Mouse (Mus musculus): ENCODE data around the gene Elavl1. TPM values are rescaled to one million over a fixed set of nuclear protein-coding genes. Genes with fewer than 3 reads are reported as not detected.

The Elavl1 gene
- polyA plus RNA-seq (2015; fragmentation: Nextera tagmentation; extraction: Ambion mirVana) = 99.9 and 105 TPM in 2 replicates

DNA sequence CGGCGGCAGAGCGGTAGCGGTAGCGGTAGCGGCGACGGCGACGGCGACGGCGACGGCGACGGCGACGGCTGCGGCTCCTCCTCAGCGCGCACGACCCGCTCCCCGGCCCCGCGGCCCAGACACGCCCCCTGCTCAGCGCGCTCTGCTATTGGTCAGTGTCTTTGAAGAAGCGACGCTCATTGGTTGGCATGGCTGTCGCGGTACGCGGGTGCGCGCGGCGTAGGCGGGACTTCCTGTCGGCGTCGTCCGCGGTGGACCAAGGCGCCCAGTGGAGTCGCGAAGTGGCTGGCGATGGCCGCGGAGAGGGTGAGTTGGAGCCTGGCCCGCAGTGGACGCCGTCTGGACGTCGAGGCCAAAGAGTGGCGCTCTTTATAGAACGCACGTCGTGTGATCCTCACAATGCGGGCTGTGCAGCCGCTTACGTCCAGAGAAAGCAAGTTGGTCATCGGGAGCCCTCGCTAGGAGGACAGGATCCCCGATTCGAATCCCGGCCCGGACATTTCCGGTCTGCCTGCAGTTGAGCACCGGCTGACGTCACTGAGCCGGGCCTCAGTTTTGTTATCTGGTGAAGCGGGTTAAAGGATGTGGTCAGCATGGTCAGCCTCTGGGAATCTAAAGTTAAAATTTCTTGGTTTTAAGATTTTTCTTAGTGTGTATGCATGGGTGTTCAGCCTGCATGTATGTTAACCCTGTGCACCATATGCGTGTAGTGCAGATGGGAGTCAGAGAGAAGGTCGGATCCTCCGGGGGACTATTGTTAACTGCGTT, at the start of gene Elavl1, which contains the start of gene Ccl25:
Gene Elavl1 (minus strand): TSS at position 431 of the 768 bp plus-strand sequence.
Gene Ccl25 (plus strand): TSS at position 228 of the 768 bp plus-strand sequence.

GRCm38 (mm10) chr8:4275275-4276110, 49.7 kb downstream of the Elavl1 start, which contains the start of gene Timm44:
Gene Timm44 (minus strand): TSS chr8:4275913.

GRCm38 (mm10) chr8:4259125-4259804, 65.9 kb downstream of the Elavl1 start, which contains the start of gene Ctxn1:
Gene Ctxn1 (minus strand): TSS chr8:4259274.

DNA sequence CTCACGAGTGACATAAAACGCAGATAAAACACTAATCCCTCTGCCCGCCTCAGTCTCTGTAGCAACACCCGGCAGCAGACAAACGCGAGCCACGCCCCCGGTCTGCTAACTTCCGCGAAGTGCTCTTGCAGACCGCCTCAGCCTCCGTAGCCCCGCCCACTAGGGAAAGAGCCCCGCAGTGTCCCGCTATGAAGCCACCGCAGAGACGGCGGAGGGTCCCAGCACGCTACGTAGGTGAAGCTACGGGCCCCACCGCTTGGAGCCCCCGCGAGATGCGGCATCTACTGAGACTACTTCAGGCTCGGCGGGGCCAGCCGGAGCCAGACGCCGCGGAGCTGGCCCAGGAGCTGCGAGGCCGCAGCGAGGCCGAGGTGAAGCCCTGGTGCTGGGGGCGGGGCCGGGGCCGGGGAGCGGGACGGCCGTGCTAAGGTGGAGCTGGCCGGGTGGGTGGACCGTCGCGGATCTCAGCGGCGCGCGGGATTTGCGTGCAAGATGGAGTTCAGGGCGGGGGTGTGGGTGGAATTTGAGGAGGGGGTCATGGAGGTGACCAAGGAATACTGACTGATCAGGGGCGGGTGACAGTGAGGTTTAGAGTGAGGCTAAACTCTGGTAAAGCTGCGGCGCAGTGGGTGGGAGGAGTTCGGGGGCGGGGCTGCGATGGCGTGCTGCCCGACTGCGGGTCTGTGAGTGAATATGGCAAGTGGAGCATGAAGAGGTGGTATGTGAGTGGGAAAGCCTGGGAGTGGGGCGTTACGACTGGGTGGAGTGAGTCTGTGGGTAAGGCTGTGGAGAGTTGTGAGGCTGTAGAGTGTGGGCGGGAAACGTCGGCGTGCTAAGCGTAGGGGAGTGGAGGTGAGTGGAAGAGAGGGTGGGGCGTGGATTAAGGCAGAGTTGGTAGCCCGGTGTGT, 72.0 kb downstream of the Elavl1 start, which contains the start of gene Snapc2:
Gene Snapc2 (plus strand): TSS at position 147 of the 908 bp plus-strand sequence.

GRCm38 (mm10) chr8:4247951-4248540, 77.2 kb downstream of the Elavl1 start, which contains the start of gene Tgfbr3l:
Gene Tgfbr3l (plus strand): TSS chr8:4248214.

GRCm38 (mm10) chr8:4238434-4239192, 86.6 kb downstream of the Elavl1 start, which contains the start of the genes Map2k7 and Gm49320:
Gene Map2k7 (plus strand): TSS chr8:4238740.
Gene Gm49320 (plus strand): TSS chr8:4238865.

Other genes with a start within 250 kb of the Elavl1 start
- 0.17 and 0.98 TPM in 2 replicates for gene Cd209f, start 219.6 kb downstream of the Elavl1 start, polyA plus RNA-seq (2015; fragmentation: Nextera tagmentation; extraction: Ambion mirVana)
- gene Cd209g, start 191.3 kb downstream of the Elavl1 start, polyA plus RNA-seq (2015; fragmentation: Nextera tagmentation; extraction: Ambion mirVana) = not detected in 2 replicates
- gene Evi5l, start 158.8 kb downstream of the Elavl1 start, polyA plus RNA-seq (2015; fragmentation: Nextera tagmentation; extraction: Ambion mirVana) = 5.9 and 6.9 TPM in 2 replicates
- 0.05 and 0.08 TPM in 2 replicates for gene Prr36, start 108.0 kb downstream of the Elavl1 start, polyA plus RNA-seq (2015; fragmentation: Nextera tagmentation; extraction: Ambion mirVana)
- gene Lrrc8e, start 98.6 kb downstream of the Elavl1 start, polyA plus RNA-seq (2015; fragmentation: Nextera tagmentation; extraction: Ambion mirVana) = 0.05 and 0.06 TPM in 2 replicates
- 14.8 and 15.0 TPM in 2 replicates for gene Map2k7, start 86.7 kb downstream of the Elavl1 start, polyA plus RNA-seq (2015; fragmentation: Nextera tagmentation; extraction: Ambion mirVana)
- gene Gm49320, start 86.5 kb downstream of the Elavl1 start, polyA plus RNA-seq (2015; fragmentation: Nextera tagmentation; extraction: Ambion mirVana) = 0.27 and 0.36 TPM in 2 replicates
- gene Tgfbr3l, start 77.2 kb downstream of the Elavl1 start, polyA plus RNA-seq (2015; fragmentation: Nextera tagmentation; extraction: Ambion mirVana) = 1.6 TPM in 2 replicates
- gene Snapc2, start 72.3 kb downstream of the Elavl1 start, polyA plus RNA-seq (2015; fragmentation: Nextera tagmentation; extraction: Ambion mirVana) = 19.1 and 21.0 TPM in 2 replicates
- 7.4 and 8.7 TPM in 2 replicates for gene Ctxn1, start 66.1 kb downstream of the Elavl1 start, polyA plus RNA-seq (2015; fragmentation: Nextera tagmentation; extraction: Ambion mirVana)
- 32.3 and 36.5 TPM in 2 replicates for gene Timm44, start 49.5 kb downstream of the Elavl1 start, polyA plus RNA-seq (2015; fragmentation: Nextera tagmentation; extraction: Ambion mirVana)
- gene Ccl25, start 203 bp downstream of the Elavl1 start, polyA plus RNA-seq (2015; fragmentation: Nextera tagmentation; extraction: Ambion mirVana) = 7.2 and 8.0 TPM in 2 replicates
- gene Cers4, start 167.6 kb upstream of the Elavl1 start, polyA plus RNA-seq (2015; fragmentation: Nextera tagmentation; extraction: Ambion mirVana) = 7.7 and 9.7 TPM in 2 replicates

Measured in spleen, postnatal 0 days (tissue).